Mouse (Mus musculus) brain, embryonic 14.5 days (tissue): ENCODE results near the gene Rpl22.

Experiments
- CTCF ChIP-seq: fragments of 200-500 bp; IDR thresholded peaks from 2 replicates; pipeline ENCODE4 v1.5.1; 2012; ENCODE audit warnings: inconsistent platforms, mild to moderate bottlenecking, moderate library complexity, borderline replicate concordance; ENCODE audit not compliant: insufficient read depth, insufficient read length; ENCODE audit errors: extremely low read depth
- POLR2A ChIP-seq: fragments of 200-500 bp; IDR thresholded peaks from 2 replicates; pipeline ENCODE4 v1.6.1; 2012; ENCODE audit warnings: mild to moderate bottlenecking, inconsistent platforms, borderline replicate concordance; ENCODE audit not compliant: poor library complexity, insufficient read depth, insufficient read length, severe bottlenecking; ENCODE audit errors: extremely low read depth

GRCm38 (mm10) chr4:152359700-152360099 lies 34.2 kb downstream of the Rpl22 start:
- TF ChIP-seq CTCF = no peak
- no peak for TF ChIP-seq POLR2A
